Mouse (Mus musculus): ENCODE results near the gene Utp4. TPM values are rescaled to one million over a fixed set of nuclear protein-coding genes. Genes with fewer than 3 reads are reported as not detected.
A peak's percentile ranks its signal among the peaks of the same experiment; 100 is the strongest.

Gene Utp4
- total RNA-seq, 4 experiments from 2014 or later: 31.8 to 37.7 (median 33.7) TPM

- DNase-seq (ENCODE audit: low spot score in 2 of 2): peak; percentile 34 to 38
These were observed 42.6 kb downstream of the Utp4 start for GRCm38 (mm10) chr8:106935899-106936477.

- no peak for DNase-seq (ENCODE audit: low spot score in 2 of 2)
These were observed 43.1 kb downstream of the Utp4 start for GRCm38 (mm10) chr8:106936478-106937051.

GRCm38 (mm10) chr8:106937081-106937800 is 43.8 kb downstream of the Utp4 start:
- no peak for DNase-seq (ENCODE audit: low spot score in 2 of 2)

GRCm38 (mm10) chr8:106941806-106942205 is 48.4 kb downstream of the Utp4 start:
- DNase-seq (ENCODE audit: low spot score in 2 of 2): no peak

- no peak for DNase-seq (ENCODE audit: low spot score in 2 of 2)
These were observed 50.5 kb downstream of the Utp4 start for GRCm38 (mm10) chr8:106943874-106944418.

GRCm38 (mm10) chr8:106944756-106945155 is 51.3 kb downstream of the Utp4 start:
- no peak for DNase-seq (ENCODE audit: low spot score in 2 of 2)

- peak in 1 of 2 experiments; percentile 39 for DNase-seq (ENCODE audit: low spot score in 2 of 2)
These were observed 55.3 kb downstream of the Utp4 start for GRCm38 (mm10) chr8:106948678-106949243.

GRCm38 (mm10) chr8:106951707-106952106 is 58.3 kb downstream of the Utp4 start:
- no peak for DNase-seq (ENCODE audit: low spot score in 2 of 2)

GRCm38 (mm10) chr8:106953571-106953970 is 60.1 kb downstream of the Utp4 start:
- no peak for DNase-seq (ENCODE audit: low spot score in 2 of 2)

- no peak for DNase-seq (ENCODE audit: low spot score in 2 of 2)
These were observed 63.6 kb downstream of the Utp4 start for GRCm38 (mm10) chr8:106957086-106957485.

GRCm38 (mm10) chr8:106958212-106958611 is 64.8 kb downstream of the Utp4 start:
- DNase-seq (ENCODE audit: low spot score in 2 of 2): no peak

- no peak for DNase-seq (ENCODE audit: low spot score in 2 of 2)
These were observed 66.2 kb downstream of the Utp4 start for GRCm38 (mm10) chr8:106959626-106960025.

GRCm38 (mm10) chr8:106962322-106962721 is 68.9 kb downstream of the Utp4 start:
- no peak for DNase-seq (ENCODE audit: low spot score in 2 of 2)

GRCm38 (mm10) chr8:106963365-106963764 is 69.9 kb downstream of the Utp4 start:
- DNase-seq (ENCODE audit: low spot score in 2 of 2): no peak

- DNase-seq (ENCODE audit: low spot score in 2 of 2): no peak
These were observed 71.1 kb downstream of the Utp4 start for GRCm38 (mm10) chr8:106964573-106964972.

- DNase-seq (ENCODE audit: low spot score in 2 of 2): no peak
These were observed 76.5 kb downstream of the Utp4 start for GRCm38 (mm10) chr8:106969964-106970363.

GRCm38 (mm10) chr8:106971916-106972315 is 78.5 kb downstream of the Utp4 start:
- DNase-seq (ENCODE audit: low spot score in 2 of 2): no peak

Other genes with a start within 250 kb of the Utp4 start
- 1 to 10 TPM; 6.3 to 7.3 (median 7.0) TPM for gene Tango6, start 210.6 kb upstream of the Utp4 start, total RNA-seq (2022)
- gene Has3, start 23.4 kb upstream of the Utp4 start, total RNA-seq (2022): 1 to 10 TPM; 1.2 to 3.1 (median 1.7) TPM
- gene Sntb2, start 42.1 kb downstream of the Utp4 start, total RNA-seq (2022): 10 to 100 TPM; 17.4 to 18.9 (median 18.9) TPM
- gene Vps4a, start 137.6 kb downstream of the Utp4 start, total RNA-seq (2022): 100 to 1,000 TPM; 115 to 126 (median 119) TPM
- 10 to 100 TPM; 24.2 to 29.8 (median 27.6) TPM for gene Pdf, start 155.0 kb downstream of the Utp4 start, total RNA-seq (2022)
- gene Cog8, start 163.1 kb downstream of the Utp4 start, total RNA-seq (2022): 10 to 100 TPM; 25.3 to 26.4 (median 26.3) TPM
- 10 to 100 TPM; 43.3 to 54.1 (median 44.1) TPM for gene Nip7, start 163.2 kb downstream of the Utp4 start, total RNA-seq (2022)
- gene Tmed6, start 172.0 kb downstream of the Utp4 start, total RNA-seq (2022): not detected
- 10 to 100 TPM; 37.2 to 42.3 (median 38.5) TPM for gene Terf2, start 202.9 kb downstream of the Utp4 start, total RNA-seq (2022)